Mouse (Mus musculus) hindbrain, embryonic 14.5 days (tissue): ENCODE results near the gene 4930562C15Rik. TPM values are rescaled to one million over a fixed set of nuclear protein-coding genes. Genes with fewer than 3 reads are reported as not detected.
A peak's percentile ranks its signal among the peaks of the same experiment; 100 is the strongest.

Experiments
- ATAC-seq: fragments of 200-750 bp; cut with Nextera tagmentation; 2 replicates; pipeline ENCODE4 v1.8.0; 2017; ENCODE audit warnings: moderate number of reproducible peaks, mild to moderate bottlenecking, moderate TSS enrichment, moderate library complexity; ENCODE audit not compliant: low FRiP score
- DNase-seq: peaks from one replicate; pipeline ENCODE4 v3.0.0-alpha.2; 2015; ENCODE audit warnings: low spot score
- H3K27ac ChIP-seq: fragments of 300-500 bp; sonication (generic); 2 replicates; pipeline ENCODE4 v1.5.1; 2014; ENCODE audit warnings: mild to moderate bottlenecking, moderate library complexity
- H3K27me3 ChIP-seq: fragments of 300-500 bp; sonication (generic); 2 replicates; pipeline ENCODE4 v1.6.1; 2014; ENCODE audit warnings: mild to moderate bottlenecking, low read length, mixed read lengths; ENCODE audit not compliant: control insufficient read depth, insufficient read depth
- H3K36me3 ChIP-seq: fragments of 300-500 bp; sonication (generic); replicated peaks from 2 replicates; pipeline ENCODE4 v1.6.1; 2014; ENCODE audit not compliant: control insufficient read depth, insufficient read depth
- H3K4me1 ChIP-seq: fragments of 300-500 bp; sonication (generic); replicated peaks from 2 replicates; pipeline ENCODE4 v1.6.1; 2014; ENCODE audit warnings: antibody characterized with exemption, low read length, mixed read lengths; ENCODE audit not compliant: control insufficient read depth, insufficient read depth
- H3K4me2 ChIP-seq: fragments of 300-500 bp; sonication (generic); replicated peaks from 2 replicates; pipeline ENCODE4 v1.6.1; 2014; ENCODE audit warnings: mild to moderate bottlenecking, moderate library complexity
- H3K4me3 ChIP-seq: fragments of 300-500 bp; sonication (generic); replicated peaks from 2 replicates; pipeline ENCODE4 v1.5.1; 2014; ENCODE audit warnings: mild to moderate bottlenecking, low read length
- H3K9ac ChIP-seq: fragments of 300-500 bp; sonication (generic); 2 replicates; pipeline ENCODE4 v1.6.1; 2014
- H3K9me3 ChIP-seq: fragments of 300-500 bp; sonication (generic); 2 replicates; pipeline ENCODE4 v1.6.1; 2016; ENCODE audit warnings: low read length; ENCODE audit not compliant: control insufficient read depth
- WGBS: fragments of 180-500 bp; shearing (Covaris S2); extraction: QIAGEN DNeasy Blood & Tissue Kit; methylation state at CpG from one replicate; pipeline ENCODE4 v1.1.7; 2014; 5-methylcytosine and 5-hydroxymethylcytosine counted together
- polyA plus RNA-seq: library from polyadenylated mRNA; unstranded; fragments of >200 nt; fragmentation: Nextera tagmentation; extraction: Ambion mirVana; gene quantifications from 2 replicates; pipeline ENCODE4 v1.2.1, GENCODE M21; 2014

The 4930562C15Rik gene
- polyA plus RNA-seq, 1 experiment from 2014 or later, result 0.74 TPM

GRCm38 (mm10) chr16:4897146-4897730 lies 62.0 kb downstream of the 4930562C15Rik start:
- Histone ChIP-seq H3K27me3 (no peaks in the 10 kb centered on the region), H3K4me1 (peaks cover 7% of the 10 kb centered on the region; the same call in 1 of the 2 replicates), H3K4me2 (no peak overlapping the region), H3K36me3 (no peaks in the 10 kb centered on the region; the same call in 1 of the 2 replicates), H3K4me3 (no peak overlapping the region), H3K27ac (no peak overlapping the region), H3K9ac (no peak overlapping the region), H3K9me3 (no peaks in the 10 kb centered on the region)
- ATAC-seq (no peak), DNase-seq (no peak)
- WGBS, result 52% methylated on average over 7 of the region's 7 CpGs

GRCm38 (mm10) chr16:4898881-4899280 lies 63.7 kb downstream of the 4930562C15Rik start:
- H3K36me3 ChIP-seq, result no peaks in the 10 kb centered on the region
- no peak for ATAC-seq
- DNase-seq, result no peak
- no peaks in the 10 kb centered on the region for H3K27me3 ChIP-seq
- no peak overlapping the region for H3K4me2 ChIP-seq
- H3K9ac ChIP-seq, result no peak overlapping the region
- H3K4me1 ChIP-seq, result peaks cover 7% of the 10 kb centered on the region; the same call in 1 of the 2 replicates
- no peaks in the 10 kb centered on the region for H3K9me3 ChIP-seq
- H3K4me3 ChIP-seq, result no peak overlapping the region
- no peak overlapping the region for H3K27ac ChIP-seq
- 81% methylated on average over 6 of the region's 6 CpGs for WGBS

DNA sequence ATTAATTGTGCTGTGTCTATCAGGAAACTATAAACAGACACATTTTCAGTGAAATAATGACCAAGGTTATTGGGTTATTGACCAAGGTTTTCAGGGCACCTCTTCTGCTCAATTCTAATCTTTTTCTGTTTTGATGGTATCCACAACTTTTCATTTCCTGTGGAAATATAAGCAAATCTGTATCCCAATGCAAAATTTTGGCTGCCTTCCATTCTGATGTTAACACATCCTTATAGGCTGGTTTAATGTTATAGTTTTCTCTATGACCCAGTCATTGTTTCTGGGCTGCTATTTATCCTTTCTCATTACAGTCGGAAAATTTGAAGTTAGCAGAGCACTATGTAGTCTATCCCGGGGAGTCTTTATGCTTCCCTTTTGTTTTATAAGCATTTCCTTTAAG lies 64.5 kb downstream of the 4930562C15Rik start:
- H3K9ac ChIP-seq, result no peak overlapping the region
- no peaks in the 10 kb centered on the region for H3K36me3 ChIP-seq

GRCm38 (mm10) chr16:4901167-4901566 lies 66.0 kb downstream of the 4930562C15Rik start:
- Histone ChIP-seq H3K27me3 (no peaks in the 10 kb centered on the region), H3K9ac (no peak overlapping the region), H3K27ac (peak overlapping the region; percentile 20; the same call in 1 of the 2 replicates), H3K4me1 (peaks cover 7% of the 10 kb centered on the region; the same call in 1 of the 2 replicates), H3K4me3 (no peak overlapping the region), H3K36me3 (no peaks in the 10 kb centered on the region), H3K9me3 (no peaks in the 10 kb centered on the region), H3K4me2 (no peak overlapping the region)
- DNase-seq, result no peak
- whole genome bisulfite sequencing, result 58% methylated on average over 7 of the region's 7 CpGs
- ATAC-seq, result no peak

More for the DNA sequence above, 64.5 kb downstream of the 4930562C15Rik start:
- H3K4me1 ChIP-seq, result peaks cover 7% of the 10 kb centered on the region; the same call in 1 of the 2 replicates
- no peaks in the 10 kb centered on the region for H3K27me3 ChIP-seq
- WGBS, result 84% methylated on average over 2 of the region's 2 CpGs
- DNase-seq (no peak), ATAC-seq (no peak)
- no peaks in the 10 kb centered on the region for H3K9me3 ChIP-seq
- H3K4me2 ChIP-seq, result no peak overlapping the region
- no peak overlapping the region for H3K4me3 ChIP-seq
- no peak overlapping the region for H3K27ac ChIP-seq

GRCm38 (mm10) chr16:4902390-4902789 lies 67.2 kb downstream of the 4930562C15Rik start:
- Histone ChIP-seq H3K9me3 (no peaks in the 10 kb centered on the region), H3K4me2 (no peak overlapping the region), H3K9ac (no peak overlapping the region), H3K4me3 (no peak overlapping the region), H3K27me3 (no peaks in the 10 kb centered on the region), H3K36me3 (no peaks in the 10 kb centered on the region; the same call in 1 of the 2 replicates), H3K4me1 (peaks cover 7% of the 10 kb centered on the region; the same call in 1 of the 2 replicates), H3K27ac (no peak overlapping the region)
- 78% methylated on average over 2 of the region's 2 CpGs for WGBS
- DNase-seq (no peak), ATAC-seq (no peak)

GRCm38 (mm10) chr16:4903491-4904102 lies 68.4 kb downstream of the 4930562C15Rik start:
- Histone ChIP-seq H3K27me3 (no peaks in the 10 kb centered on the region), H3K27ac (no peak overlapping the region), H3K4me2 (no peak overlapping the region), H3K9ac (no peak overlapping the region), H3K4me3 (no peak overlapping the region), H3K36me3 (peaks cover under 1% of the 10 kb centered on the region; the same call in 1 of the 2 replicates), H3K9me3 (no peaks in the 10 kb centered on the region), H3K4me1 (peaks cover 7% of the 10 kb centered on the region; the same call in 1 of the 2 replicates)
- WGBS, result 85% methylated on average over 6 of the region's 6 CpGs
- DNase-seq, result no peak
- no peak for ATAC-seq

- peaks cover 7% of the 10 kb centered on the region; the same call in 1 of the 2 replicates for H3K4me1 ChIP-seq
- no peak for ATAC-seq
- peaks cover 13% of the 10 kb centered on the region for H3K36me3 ChIP-seq
- no peak overlapping the region for H3K27ac ChIP-seq
- no peaks in the 10 kb centered on the region for H3K9me3 ChIP-seq
- WGBS, result 91% methylated on average over 3 of the region's 3 CpGs
- H3K9ac ChIP-seq, result no peak overlapping the region
- no peaks in the 10 kb centered on the region for H3K27me3 ChIP-seq
- no peak overlapping the region for H3K4me2 ChIP-seq
- DNase-seq, result no peak
- H3K4me3 ChIP-seq, result no peak overlapping the region
Observed at GRCm38 (mm10) chr16:4904878-4905277, 69.7 kb downstream of the 4930562C15Rik start.

DNA sequence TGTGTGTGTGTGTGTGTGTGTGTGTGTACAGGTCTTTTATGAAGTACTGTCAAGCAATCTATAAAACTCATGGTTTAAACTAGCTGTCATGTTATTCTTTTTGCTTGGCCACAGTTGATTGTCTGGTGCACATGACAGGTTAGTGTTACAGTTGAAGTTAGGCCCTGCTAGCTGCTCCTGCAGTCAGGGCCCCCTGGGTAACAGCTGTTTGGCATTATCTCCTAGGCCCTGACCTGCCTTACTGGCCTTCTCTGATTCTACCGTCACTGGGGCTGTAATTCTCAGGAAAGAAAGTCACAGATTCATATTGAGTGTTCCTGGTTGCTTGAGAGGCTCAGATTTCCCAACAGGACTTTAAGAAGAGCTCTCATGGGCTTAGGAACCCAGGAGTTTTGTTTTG lies 70.4 kb downstream of the 4930562C15Rik start:
- DNase-seq (no peak), ATAC-seq (no peak)
- no peak overlapping the region for H3K9ac ChIP-seq
- H3K36me3 ChIP-seq, result peaks cover 20% of the 10 kb centered on the region
- H3K27ac ChIP-seq, result no peak overlapping the region
- H3K27me3 ChIP-seq, result no peaks in the 10 kb centered on the region
- peaks cover 7% of the 10 kb centered on the region; the same call in 1 of the 2 replicates for H3K4me1 ChIP-seq
- no peak overlapping the region for H3K4me2 ChIP-seq
- H3K4me3 ChIP-seq, result no peak overlapping the region
- WGBS, result 60% methylated on average over 1 of the region's 1 CpGs
- H3K9me3 ChIP-seq, result no peaks in the 10 kb centered on the region

DNA sequence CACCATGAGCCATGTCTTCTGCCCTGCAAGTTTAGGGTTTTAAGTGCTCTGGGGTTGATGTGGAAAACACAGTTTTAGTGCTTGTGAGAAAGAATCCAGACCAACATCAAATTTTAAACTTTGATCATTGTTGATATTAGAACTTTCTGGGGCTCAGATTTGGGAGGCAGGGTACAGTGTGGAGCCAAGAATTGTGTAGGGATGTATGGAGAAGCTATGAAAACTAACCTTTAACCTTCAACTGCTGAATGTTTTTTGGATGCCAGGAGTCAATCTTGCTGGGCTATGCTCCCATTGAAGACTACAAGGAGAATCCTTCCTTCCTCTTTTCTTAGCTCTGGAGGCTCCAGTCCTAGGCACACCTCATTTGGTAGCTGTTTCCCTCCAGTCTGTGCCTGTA lies 71.3 kb downstream of the 4930562C15Rik start:
- DNase-seq, result no peak
- Histone ChIP-seq H3K4me2 (no peak overlapping the region), H3K36me3 (peaks cover 28% of the 10 kb centered on the region), H3K4me1 (peaks cover 3% of the 10 kb centered on the region; the same call in 1 of the 2 replicates), H3K9me3 (no peaks in the 10 kb centered on the region), H3K27ac (no peak overlapping the region), H3K4me3 (no peak overlapping the region), H3K27me3 (no peaks in the 10 kb centered on the region), H3K9ac (no peak overlapping the region)
- no peak for ATAC-seq
